Mouse (Mus musculus) liver, embryonic 14.5 days (tissue): Measurements from ENCODE around the gene Itga6.

Experiments used
- CTCF ChIP-seq: IDR thresholded peaks from 2 replicates; pipeline ENCODE4 v1.5.1; 2016; ENCODE audit warnings: antibody characterized with exemption, low read depth, control low read depth
- EP300 ChIP-seq: IDR thresholded peaks from 2 replicates; pipeline ENCODE4 v1.6.1; 2016; ENCODE audit warnings: antibody characterized with exemption, low read depth

DNA sequence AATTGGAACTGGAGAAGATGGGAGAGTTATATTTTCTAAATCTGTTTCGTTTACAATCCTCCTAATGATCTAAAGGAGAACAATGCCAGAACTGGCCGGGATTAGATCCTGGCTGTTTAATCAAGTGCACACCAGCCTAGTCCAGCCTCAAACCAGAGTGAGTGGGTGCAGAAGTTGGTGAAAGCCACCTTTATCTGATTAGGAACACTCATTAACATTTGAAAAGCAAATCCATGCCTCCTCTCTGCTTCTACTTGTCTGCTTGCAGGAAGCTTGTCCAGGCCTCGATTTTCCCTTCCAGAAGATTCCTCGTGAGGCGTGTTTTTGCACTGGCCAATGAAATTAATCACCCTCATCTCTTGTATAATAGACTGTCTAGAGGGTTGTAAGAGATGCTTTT is 41.1 kb upstream of the Itga6 start:
- no peak for TF ChIP-seq CTCF
- no peak for TF ChIP-seq EP300
